Mouse (Mus musculus): ENCODE results near the gene Bcap31. TPM values are rescaled to one million over a fixed set of nuclear protein-coding genes. Genes with fewer than 3 reads are reported as not detected.

Gene Bcap31
- total RNA-seq, 1 experiment from 2014 or later = 230 TPM

Other genes starting within 250 kb of the Bcap31 start
- 183 and 214 TPM in 2 replicates for gene Bgn, start 232.6 kb downstream of the Bcap31 start, total RNA-seq (2021)
- gene Atp2b3, start 213.1 kb downstream of the Bcap31 start, total RNA-seq (2021) = 16.3 and 20.9 TPM in 2 replicates
- gene Dusp9, start 76.8 kb downstream of the Bcap31 start, total RNA-seq (2021) = 0.30 and 0.74 TPM in 2 replicates
- gene Pnck, start 56.1 kb downstream of the Bcap31 start, total RNA-seq (2021) = 6.1 and 8.4 TPM in 2 replicates
- gene Slc6a8, start 43.0 kb downstream of the Bcap31 start, total RNA-seq (2021) = 38.8 and 42.2 TPM in 2 replicates
- gene Abcd1, start 422 bp upstream of the Bcap31 start, total RNA-seq (2021) = 28.3 and 30.6 TPM in 2 replicates
- gene Plxnb3, start 40.9 kb upstream of the Bcap31 start, total RNA-seq (2021) = 0.96 and 1.3 TPM in 2 replicates
- gene Srpk3, start 58.2 kb upstream of the Bcap31 start, total RNA-seq (2021) = 0.82 and 2.6 TPM in 2 replicates
- gene Idh3g, start 70.7 kb upstream of the Bcap31 start, total RNA-seq (2021) = 739 and 769 TPM in 2 replicates
- 148 and 176 TPM in 2 replicates for gene Ssr4, start 70.9 kb upstream of the Bcap31 start, total RNA-seq (2021)
- 4.4 and 4.5 TPM in 2 replicates for gene Pdzd4, start 108.8 kb upstream of the Bcap31 start, total RNA-seq (2021)
- gene Avpr2, start 175.9 kb upstream of the Bcap31 start, total RNA-seq (2021) = not detected in 2 replicates
- 9.3 and 16.0 TPM in 2 replicates for gene L1cam, start 179.9 kb upstream of the Bcap31 start, total RNA-seq (2021)
- 5.0 and 16.7 TPM in 2 replicates for gene Arhgap4, start 205.7 kb upstream of the Bcap31 start, total RNA-seq (2021)
- gene Naa10, start 205.8 kb upstream of the Bcap31 start, total RNA-seq (2021) = 86.3 and 103 TPM in 2 replicates
- gene Renbp, start 214.7 kb upstream of the Bcap31 start, total RNA-seq (2021) = 14.2 and 17.8 TPM in 2 replicates

All from adrenal gland, postnatal 14 days (tissue).